Mouse (Mus musculus) urinary bladder, postnatal 36 days (tissue): ENCODE data around the gene Btrc.
A peak's percentile ranks its signal among the peaks of the same experiment; 100 is the strongest.

ENCODE experiments used
- DNase-seq, 2 experiments: peaks; one replicate each; pipeline ENCODE4 v3.0.0; 2022; ENCODE audit warnings: low spot score in 2 of 2, mixed read lengths in 1 of 2

Btrc gene

DNA sequence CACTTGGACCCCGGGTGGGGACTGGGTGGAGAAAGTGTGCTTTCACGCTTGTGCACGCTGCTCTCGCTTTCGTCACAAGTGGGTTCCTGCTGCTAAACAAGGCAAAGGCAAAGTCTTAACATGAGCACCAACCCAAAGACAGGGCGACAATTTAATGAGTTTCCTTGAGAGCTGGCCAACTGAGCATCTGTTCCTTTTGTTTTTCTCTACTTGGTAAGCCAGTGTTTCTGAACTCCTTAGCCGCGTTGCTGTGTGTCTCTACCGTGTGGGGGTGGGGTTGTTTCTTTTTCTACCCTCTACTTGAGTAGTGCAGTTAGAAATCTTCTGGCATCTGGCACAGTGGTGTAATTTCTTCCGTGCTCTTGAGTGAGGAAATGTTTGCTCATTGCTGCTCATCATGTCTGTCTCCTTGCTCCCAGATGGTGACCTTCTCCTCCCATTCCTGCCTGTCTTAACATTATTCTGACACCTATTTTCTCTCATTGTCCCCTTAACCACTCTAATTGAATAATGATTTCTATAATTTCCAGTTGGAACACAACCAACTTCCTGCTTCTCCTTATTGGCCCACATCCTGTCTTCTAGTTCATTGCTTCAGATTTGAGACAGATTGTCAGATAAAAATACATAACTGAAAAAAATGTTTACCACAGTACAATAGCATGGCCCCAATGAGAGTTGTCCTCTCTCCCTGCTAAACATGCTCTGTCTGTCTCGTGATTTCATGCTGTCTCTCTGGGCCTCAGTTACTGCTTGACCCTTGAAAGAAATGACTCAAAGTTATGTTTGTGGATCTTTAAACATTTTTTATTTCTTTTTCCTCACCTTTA lies 109.4 kb downstream of the Btrc start:
- peak in 1 of 2 experiments; percentile 6 for DNase-seq

DNA sequence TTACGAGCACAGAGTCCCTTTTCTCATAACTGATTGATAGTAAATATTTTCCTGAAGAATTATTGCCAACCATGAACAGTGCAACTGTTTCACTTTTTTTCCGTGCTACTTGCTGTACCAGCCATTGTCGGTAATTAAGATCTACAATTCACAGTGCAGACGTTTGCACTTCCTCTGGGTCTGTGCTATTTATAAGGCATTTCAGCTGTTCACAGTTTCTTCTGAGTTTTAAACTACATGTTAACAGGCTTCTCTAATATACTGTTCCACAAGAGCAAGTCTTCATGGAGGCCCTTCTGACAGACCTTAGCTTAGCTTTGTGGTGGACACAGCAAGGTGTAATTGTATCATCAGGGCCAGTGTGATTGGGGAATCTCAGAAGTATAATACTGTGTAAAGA lies 111.2 kb downstream of the Btrc start:
- DNase-seq, result no peak

DNA sequence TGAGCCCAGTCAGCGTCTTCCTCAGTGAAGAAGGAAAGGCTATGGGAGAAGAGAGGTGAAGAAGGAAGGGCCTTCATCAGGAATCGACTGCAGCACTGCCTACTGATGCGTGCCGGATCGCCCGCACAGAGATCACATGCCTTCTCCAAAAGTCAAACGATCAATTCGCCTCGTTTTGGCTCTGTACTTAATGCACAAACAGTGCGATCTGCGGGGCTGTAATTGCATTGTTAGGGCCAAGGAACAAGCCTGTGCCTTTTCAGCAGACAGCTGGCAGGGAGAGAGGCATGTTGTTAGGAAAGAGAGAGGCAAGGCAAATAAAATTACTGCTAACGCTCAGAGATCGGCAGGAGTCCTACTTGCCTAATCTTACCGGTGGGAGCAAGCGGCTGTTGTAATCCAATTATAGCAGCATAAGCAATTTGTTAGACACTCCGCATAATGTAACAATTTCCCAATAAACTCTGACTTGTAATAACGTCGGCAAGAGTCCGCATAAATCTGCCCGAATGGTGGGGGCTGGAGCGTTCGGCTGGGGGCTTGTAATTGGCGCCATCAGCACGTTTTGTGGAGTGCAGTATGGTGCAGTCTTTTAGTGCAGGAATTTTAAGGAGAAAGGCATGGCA lies 112.5 kb downstream of the Btrc start:
- peak in 1 of 2 experiments; percentile 30 for DNase-seq

DNA sequence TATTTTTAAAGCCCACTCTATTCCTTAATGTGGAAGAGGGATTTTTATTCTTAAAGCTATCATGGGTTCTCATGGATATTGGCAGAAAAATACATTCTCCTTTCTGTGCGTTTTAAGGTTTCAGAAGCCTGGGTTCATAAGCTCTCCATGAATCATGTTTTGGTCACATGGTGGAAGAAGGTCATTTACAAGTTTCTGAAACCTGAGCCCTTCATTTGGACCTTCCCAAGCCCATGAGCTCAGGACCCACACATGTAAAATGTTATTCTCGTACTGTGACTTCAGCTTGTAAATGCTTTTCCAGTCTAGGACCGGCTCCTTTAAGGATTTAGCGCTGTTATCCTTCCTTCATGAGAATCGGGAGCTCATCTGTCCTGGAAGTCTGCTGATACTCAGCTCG lies 116.0 kb downstream of the Btrc start:
- DNase-seq, result no peak

DNA sequence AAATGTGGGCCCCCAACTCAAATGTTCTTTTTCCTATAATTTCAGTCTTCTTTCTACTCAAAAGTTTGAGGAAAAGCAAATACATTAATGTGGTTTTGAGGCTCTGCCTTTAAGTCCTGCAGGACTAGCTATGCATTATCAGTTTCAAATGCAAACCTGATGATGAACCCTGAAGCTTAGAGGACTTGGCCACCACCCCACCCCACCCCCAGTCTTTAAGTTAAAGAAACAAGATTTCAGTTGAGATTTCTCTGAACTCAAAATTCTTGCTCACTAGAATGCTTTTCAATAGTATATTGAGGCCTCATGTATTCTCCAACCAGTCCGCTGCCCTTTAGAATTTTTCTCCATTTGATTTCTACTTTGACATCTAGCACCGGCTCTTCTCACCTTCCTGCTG lies 117.0 kb downstream of the Btrc start:
- DNase-seq, result no peak

DNA sequence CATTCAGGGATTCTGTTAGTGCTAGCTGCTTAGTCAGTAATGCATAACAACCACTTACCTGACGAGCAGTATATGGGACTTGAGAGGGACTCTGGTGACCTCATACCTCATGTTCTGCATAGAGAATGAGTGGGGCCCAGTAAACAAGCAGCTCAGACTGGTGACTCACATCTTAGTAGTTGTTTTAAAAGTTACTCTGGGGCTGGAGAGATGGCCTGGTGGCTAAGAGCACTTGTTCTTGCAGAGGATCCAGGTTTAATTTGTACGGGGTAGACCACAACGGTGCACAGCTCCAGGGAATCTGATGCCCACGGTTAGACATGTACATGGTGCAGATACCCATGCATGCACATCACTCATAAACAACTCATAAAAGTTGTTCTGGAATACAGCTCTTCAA lies 117.4 kb downstream of the Btrc start:
- no peak for DNase-seq

DNA sequence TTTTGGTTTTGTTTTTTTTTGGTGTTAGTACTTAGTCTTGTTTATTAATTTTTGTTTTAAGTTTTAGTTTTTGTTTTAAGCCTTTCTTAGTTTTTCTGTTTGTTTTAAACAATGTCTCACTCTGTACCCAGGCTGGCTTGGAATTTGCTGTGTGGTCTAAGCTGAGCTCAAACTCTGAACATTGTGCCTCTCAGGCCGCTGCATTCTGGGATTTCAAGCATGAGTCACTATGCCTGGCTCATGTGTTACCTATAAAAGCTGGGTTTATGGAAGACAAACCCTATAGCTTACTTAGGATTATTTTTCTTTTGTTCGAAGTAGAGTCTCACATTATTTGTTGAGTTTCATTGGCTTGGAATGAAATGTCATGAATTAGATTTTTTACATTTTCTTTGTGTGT lies 119.9 kb downstream of the Btrc start:
- DNase-seq, result no peak

DNA sequence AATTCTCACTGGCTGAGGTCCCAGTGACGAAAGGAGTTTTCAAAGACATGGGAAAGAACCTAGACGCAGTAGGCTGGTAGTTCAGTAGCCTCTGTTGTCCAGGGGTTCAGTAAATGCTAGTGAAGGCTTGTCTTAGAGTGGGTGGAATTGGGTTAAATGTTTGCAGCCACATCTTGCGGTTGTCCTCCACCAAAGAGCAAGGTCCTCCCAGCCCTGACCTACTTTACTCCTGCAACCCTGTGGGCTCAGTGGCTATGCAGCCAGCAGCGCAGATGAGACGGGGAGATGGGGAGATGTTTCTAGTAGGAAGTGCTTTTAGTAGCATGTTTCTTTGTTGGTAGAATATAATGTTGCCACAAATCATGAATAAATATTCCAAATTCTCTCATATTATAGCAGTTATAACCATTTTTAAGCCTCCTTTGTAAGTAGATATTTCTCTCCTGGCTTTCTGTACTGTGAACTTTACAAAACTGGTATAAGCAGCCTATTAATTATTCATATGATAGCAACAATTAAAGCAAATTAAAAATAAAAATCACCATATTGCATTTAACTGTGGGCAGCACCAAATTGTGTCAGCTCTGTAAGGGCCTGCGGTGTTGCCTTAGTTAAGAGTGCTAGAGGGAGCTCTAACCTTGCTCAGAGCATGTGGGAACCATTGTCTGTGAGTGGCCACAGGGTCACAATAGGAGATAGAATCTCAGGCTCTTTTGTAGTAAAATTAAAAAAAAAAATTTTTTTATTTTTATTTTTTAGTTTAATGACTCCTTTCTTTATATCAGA lies 122.9 kb downstream of the Btrc start:
- DNase-seq, result no peak

DNA sequence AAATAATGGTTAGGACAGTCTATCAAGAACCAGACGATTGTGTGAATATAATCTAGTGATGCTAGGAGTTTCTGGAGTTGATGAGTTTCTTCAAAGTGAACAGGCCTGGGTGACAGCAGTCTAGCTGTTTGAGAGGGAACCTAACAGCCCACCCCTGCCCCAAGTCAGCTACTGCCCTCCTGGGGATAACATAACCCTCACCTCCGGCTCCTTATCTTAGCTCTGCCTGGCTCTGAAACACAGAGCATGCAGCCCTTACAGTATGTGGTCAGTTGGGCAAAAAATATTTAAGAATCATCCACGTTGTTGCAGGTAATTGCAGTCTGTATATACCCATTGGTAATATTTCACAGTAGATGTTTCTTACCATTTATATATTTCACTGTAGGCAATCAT lies 123.5 kb downstream of the Btrc start:
- no peak for DNase-seq

DNA sequence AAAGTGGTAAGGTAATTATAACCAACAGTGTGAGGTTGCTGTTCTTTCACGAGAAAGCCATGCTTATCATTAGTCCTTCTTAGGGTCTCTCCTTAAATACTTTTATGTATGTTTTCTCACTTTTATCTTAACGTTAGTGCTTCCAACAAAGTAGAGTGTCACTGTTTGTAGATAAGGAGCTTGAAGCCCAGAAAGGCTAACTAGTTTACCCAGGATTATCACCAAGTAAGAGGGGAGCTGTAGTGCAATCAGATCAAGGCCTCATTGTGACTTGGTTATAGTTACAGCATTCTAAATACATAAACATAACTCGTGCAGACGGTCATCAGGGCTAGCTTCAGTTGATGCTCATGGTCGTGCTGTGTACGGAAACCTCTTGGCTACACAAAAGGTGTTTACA lies 126.4 kb downstream of the Btrc start:
- DNase-seq, result no peak

DNA sequence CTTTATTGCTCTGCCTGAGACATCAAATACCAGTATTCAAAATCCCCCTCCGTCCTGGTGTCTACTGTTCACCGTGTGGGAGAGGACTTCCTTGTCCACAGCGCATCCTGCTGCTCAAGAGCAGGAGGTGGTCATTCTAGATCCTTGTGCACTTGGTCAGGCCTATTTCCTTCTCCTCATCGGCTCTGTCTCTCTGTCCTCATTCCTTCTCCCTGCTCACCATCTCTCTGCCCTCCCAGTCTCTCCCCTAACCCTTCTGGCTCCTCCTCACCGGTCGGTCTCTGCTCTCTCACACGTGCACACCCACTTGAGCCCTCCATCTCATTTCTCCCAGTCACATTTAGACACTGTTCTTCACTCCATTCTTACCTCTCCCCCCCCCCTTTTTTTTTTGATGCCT lies 127.7 kb downstream of the Btrc start:
- DNase-seq, result no peak

DNA sequence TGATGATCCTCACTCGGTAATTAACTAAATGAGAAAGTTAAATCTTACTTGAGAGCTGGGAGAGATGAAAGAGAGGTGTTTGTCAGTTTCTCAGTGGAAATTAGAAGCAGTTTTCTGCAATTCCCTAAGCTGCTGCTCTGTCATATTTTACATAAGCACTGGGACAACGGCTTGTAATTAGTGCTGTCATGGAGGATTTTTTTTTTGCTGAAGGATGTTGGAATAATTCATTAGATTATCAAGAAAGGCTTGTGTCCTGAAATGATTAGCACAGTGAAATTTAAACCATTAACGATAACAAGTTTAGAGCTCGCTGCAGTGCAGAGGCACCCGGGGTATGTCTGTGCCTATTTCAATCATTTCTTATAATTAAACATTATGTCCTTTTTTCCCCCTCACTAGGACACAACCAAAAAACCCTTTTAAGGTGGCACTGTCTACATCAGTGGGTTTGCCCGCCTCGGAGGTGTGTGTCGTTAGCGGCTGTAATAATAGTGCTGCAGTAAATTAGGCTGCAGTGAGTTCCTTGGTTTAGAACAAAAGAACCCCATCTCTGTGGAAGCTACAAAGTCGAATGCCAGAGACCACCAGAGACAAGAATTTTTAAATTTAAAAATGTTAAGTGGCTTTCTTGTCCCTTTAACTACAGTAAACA lies 130.7 kb downstream of the Btrc start:
- DNase-seq, result no peak

DNA sequence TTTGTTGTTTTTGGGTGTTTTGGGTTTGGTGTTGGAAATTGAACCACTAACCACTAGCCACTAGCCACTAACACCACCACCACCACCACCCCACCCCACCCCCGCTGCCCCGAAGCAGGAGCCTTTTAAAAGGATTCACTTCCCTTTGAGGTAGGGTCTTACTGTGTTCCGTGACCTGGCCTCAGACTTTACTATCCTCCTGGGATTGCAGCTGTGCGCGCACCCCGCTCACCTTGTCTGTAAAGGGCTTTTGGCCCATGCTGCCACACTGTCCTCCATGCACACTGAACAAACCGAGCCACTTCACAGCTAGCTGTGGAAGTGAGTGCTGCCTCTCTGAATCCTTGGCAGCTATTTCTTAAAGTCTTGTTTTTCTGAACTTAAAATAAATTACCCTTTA lies 141.9 kb downstream of the Btrc start:
- DNase-seq, result no peak

DNA sequence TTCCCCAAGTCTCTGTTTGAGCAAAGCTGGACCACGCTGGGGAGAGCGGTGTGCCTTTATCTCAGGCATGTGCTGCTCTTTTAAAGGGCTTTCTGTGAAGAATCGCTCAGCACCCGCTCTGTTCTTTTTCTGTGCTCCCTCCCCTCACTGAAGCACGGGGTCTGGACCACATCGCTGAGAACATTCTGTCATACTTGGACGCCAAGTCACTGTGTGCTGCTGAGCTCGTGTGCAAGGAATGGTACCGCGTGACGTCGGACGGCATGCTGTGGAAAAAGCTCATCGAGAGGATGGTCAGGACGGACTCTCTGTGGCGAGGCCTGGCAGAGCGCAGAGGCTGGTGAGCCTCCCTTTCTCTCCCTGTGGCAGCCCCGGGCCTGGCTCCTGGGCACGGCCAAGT lies 144.0 kb downstream of the Btrc start:
- no peak for DNase-seq

DNA sequence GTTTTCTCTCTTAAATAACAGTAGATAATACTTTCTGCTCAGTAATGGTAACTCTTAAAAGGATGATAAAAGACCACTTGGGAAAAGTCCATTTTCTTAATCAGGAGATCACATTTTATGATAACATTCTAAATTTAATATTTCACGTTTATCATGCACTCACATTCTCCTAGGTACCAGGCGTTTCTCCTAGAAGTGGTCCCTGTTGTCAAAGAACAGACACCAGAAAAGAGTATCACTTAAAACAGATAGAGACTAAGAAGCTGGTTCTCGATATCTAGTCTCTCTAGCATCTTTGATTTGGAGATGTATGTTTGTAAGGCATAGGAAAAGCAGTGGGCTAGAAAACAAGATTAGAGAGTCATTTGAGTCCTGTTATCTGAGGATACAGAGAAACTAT lies 147.1 kb downstream of the Btrc start:
- no peak for DNase-seq

DNA sequence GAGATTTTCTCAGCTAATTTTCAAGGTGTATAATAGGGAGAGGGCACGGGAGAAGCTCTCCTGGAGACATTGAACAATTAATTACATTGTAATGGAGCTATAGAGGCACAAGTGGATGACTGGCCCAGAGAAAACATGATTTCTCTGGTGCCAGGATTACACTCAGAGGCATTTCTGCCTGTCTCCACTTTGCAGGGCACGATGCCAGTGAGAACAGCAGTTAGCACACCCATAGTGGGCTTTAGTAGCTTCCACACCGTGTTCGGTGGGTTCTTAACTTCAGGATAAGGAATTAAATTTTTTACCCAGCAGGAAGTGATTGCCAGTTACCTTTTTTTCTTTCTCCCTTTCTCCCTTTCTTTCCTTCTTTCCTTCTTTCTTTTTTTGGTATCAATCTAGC lies 147.9 kb downstream of the Btrc start:
- no peak for DNase-seq

DNA sequence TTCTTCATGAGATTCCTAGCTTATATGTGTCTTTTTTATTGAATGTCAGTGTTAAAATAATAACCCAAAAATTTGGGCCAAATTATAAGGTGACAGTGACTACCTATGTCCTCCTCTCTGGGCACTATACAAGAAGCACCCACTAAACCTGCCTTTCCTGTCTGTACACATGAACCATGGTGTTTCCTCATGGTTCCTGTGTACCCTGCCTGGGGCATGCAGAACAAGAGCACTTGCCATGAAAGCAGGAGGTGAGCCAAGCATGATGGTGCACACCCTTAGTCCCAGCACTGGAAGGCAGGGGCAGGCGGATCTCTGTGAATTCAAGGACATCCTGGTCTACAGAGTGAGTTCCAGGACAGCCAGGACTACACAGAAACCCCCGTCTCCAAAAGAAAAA lies 151.8 kb downstream of the Btrc start:
- no peak for DNase-seq

DNA sequence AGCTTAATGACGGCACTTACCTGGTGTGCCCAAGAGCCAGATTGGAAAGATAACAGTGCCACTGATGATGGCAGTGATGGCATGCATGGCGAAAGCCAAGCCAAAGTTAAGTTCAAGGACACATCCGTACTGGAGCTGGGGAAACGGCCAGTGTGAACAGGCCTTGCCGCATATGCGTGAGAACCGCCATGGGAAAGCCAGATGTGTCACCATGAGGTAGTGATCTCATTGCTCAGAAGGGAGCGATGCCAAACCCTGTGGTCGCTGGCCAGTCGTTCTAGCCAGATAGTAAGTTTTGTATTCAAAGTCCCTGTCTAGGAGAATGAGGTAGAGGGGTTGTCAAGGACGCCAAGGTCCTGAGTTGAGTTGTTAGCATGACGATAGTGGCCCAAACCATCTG lies 152.7 kb downstream of the Btrc start:
- no peak for DNase-seq

DNA sequence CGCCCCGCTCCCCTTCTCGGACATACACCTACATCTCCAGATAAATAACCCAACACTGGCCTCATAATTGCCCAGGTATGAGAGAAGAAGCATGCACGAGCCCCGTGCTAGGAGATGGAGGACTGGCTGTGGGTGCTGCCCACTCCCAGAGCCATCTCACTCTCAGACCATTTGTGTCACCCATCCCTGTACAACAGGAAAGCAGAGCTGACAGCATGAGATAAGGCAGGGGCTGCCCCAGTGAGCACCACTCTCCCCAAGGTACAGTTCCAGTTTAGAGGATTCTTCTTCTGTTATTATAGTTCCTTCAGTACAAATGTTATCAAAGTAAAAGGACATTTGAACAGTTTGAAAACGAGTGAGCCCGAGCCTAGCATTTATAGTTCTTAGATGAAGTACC lies 163.8 kb downstream of the Btrc start:
- no peak for DNase-seq

DNA sequence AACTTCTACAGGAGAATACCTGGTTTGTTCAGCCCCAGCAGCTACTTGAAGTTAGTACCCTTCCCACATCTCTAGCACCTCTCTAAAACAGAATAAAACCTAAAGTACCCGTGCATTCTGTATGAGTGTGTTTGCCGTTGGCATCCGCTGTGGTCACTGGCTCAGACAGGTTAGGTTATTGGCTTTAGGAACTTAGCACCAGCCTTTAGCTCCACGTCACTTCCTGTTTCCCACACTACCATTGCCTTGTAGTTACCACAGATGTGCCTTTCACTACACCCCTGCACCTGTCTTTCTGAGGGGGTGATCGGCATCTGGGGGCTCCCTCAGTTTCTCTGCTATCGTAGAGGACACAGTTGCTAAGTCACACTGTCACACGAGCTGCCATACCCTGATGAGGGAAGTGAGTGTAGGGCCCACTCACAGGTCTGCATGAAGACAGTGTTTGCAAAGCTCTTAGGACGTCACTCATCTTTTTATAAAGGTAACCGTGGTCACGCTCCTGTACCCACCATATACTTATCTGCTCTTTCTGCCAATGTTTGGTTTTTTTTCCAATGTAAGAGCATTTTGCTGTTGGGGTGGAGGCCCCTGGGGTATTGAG lies 164.5 kb downstream of the Btrc start:
- no peak for DNase-seq

DNA sequence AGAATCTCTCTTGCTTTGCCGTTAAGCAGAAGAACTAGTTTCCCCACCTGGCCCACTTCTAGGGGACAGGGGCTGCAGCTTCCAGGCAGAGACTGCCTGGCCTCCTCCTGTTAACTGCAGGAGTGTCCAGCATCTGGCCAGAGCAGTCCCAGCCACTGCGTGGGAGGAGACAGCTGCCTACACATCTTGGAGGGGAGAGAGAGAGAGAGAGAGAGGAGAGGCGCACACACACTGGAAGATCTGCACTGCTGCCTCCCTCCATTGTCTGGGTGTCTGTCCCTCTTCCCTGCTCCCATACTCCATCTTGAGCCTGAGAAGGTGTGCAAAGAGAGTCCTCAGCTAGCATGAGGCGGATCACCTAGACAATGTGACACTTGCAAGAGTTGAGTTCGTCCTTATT lies 165.8 kb downstream of the Btrc start:
- DNase-seq, result no peak
